Mouse (Mus musculus): ENCODE results near the gene Stxbp5. TPM values are rescaled to one million over a fixed set of nuclear protein-coding genes. Genes with fewer than 3 reads are reported as not detected.

The Stxbp5 gene
- total RNA-seq, 1 experiment, result 4.4 TPM

DNA sequence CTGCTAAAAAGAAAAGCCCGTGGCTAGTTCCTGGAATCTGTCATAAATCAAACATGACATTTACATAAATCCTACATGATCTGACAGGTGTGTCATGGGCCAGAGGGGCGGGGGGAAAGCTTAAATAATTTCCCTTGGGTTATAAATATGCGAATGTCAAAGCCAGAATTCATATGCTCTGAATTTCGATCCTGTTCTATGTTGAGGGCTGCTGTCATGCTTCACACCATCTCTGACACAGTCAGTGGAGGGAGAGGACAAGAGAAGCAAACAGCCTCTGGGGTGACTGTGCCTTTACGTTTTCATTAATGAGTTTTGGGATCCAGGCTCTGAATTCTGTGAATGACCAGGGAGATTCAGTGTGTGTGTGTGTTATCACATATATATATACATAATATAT, 180.9 kb downstream of the Stxbp5 start:
- H3K9me3 ChIP-seq (ENCODE audit: control insufficient read depth, insufficient read depth, low read depth, low read length), result no peaks in the 10 kb centered on the region
- H3K4me1 ChIP-seq (ENCODE audit: control insufficient read depth in 2 of 2, insufficient read depth in 2 of 2, low read length in 2 of 2, poor library complexity in 1 of 2), result no peaks in the 10 kb centered on the region
- in situ Hi-C loops (cut with MboI; ENCODE audit: low sequenced_read_pairs in 2 of 2, unreplicated experiment in 2 of 2), result no loop called here
- H3K27ac ChIP-seq (ENCODE audit: insufficient read depth, low read depth, low read length, poor library complexity, severe bottlenecking), result no peak overlapping the region
- H3K36me3 ChIP-seq (ENCODE audit: control insufficient read depth, insufficient read depth, low read length, poor library complexity, severe bottlenecking), result no peaks in the 10 kb centered on the region
- no peak for TF ChIP-seq ZC3H11A (IDR thresholded peaks at IDR 0.05; ENCODE audit: borderline replicate concordance, low read depth, low read length)
- no peak overlapping the region for H3K9ac ChIP-seq (ENCODE audit: insufficient read depth, low read depth, low read length, poor library complexity, severe bottlenecking)
- no peak overlapping the region for H3K4me3 ChIP-seq (ENCODE audit: insufficient read depth in 1 of 2, low read depth in 1 of 2, low read length in 2 of 2, poor library complexity in 1 of 2, severe bottlenecking in 1 of 2)
- no peak for DNase-seq (ENCODE audit: low read depth, low spot score)

DNA sequence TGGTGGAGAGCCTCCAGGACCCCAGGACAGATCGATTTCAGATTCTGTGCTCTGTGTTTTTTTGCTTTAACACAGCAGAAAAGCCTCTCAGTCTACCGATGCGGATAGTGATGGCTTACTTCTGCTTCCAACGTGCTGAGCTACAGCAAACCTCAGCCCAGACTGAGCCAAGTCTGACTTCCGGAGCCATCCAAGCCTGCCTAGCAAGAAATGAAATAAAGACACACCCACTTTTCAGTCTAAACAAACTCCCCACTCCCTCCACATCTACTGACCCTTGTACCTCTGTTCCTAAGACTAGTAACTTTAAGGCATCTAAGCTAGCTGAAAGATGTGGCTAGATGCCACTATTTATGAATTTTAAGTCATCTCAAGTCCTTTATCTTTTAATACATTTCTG, 182.8 kb downstream of the Stxbp5 start:
- Histone ChIP-seq H3K4me3 (ENCODE audit: insufficient read depth in 1 of 2, low read depth in 1 of 2, low read length in 2 of 2, poor library complexity in 1 of 2, severe bottlenecking in 1 of 2) (no peak overlapping the region), H3K9ac (ENCODE audit: insufficient read depth, low read depth, low read length, poor library complexity, severe bottlenecking) (no peak overlapping the region)

More for the DNA sequence above, 182.8 kb downstream of the Stxbp5 start:
- no peak for TF ChIP-seq HCFC1 (IDR thresholded peaks at IDR 0.05; ENCODE audit: borderline replicate concordance, insufficient read depth, low read length)
- TF ChIP-seq ZNF384 (IDR thresholded peaks at IDR 0.05; ENCODE audit: low read depth, low read length), result no peak
- no peak for TF ChIP-seq ZC3H11A (IDR thresholded peaks at IDR 0.05; ENCODE audit: borderline replicate concordance, low read depth, low read length)
- TF ChIP-seq MAFK (IDR thresholded peaks at IDR 0.05; ENCODE audit: insufficient read depth, low read depth, low read length), result no peak
- TF ChIP-seq CHD2 (IDR thresholded peaks at IDR 0.05; ENCODE audit: low read depth, low read length), result no peak
- in situ Hi-C loops (cut with MboI; ENCODE audit: low sequenced_read_pairs in 2 of 2, unreplicated experiment in 2 of 2), result no loop called here
- H3K9me3 ChIP-seq (ENCODE audit: control insufficient read depth, insufficient read depth, low read depth, low read length), result no peaks in the 10 kb centered on the region
- H3K27ac ChIP-seq (ENCODE audit: insufficient read depth, low read depth, low read length, poor library complexity, severe bottlenecking), result no peak overlapping the region
- no peaks in the 10 kb centered on the region for H3K36me3 ChIP-seq (ENCODE audit: control insufficient read depth, insufficient read depth, low read length, poor library complexity, severe bottlenecking)
- no peak for DNase-seq (ENCODE audit: low read depth, low spot score)
- H3K4me1 ChIP-seq (ENCODE audit: control insufficient read depth in 2 of 2, insufficient read depth in 2 of 2, low read length in 2 of 2, poor library complexity in 1 of 2), result no peaks in the 10 kb centered on the region

Other genes starting within 250 kb of the Stxbp5 start
- 1.2 and 2.1 TPM in 2 replicates for gene Samd5, start 225.9 kb downstream of the Stxbp5 start, total RNA-seq (2012; rRNA removed)

All from ES-E14 (cell line).